Mouse (Mus musculus): ENCODE measurements around the gene Calhm6. TPM values are rescaled to one million over a fixed set of nuclear protein-coding genes. Genes with fewer than 3 reads are reported as not detected.
A peak's percentile ranks its signal among the peaks of the same experiment; 100 is the strongest.

The Calhm6 gene
- 0.21 and 0.36 TPM in 2 replicates for polyA plus RNA-seq (2016; fragmentation: Nextera tagmentation; extraction: Ambion mirVana)

DNA sequence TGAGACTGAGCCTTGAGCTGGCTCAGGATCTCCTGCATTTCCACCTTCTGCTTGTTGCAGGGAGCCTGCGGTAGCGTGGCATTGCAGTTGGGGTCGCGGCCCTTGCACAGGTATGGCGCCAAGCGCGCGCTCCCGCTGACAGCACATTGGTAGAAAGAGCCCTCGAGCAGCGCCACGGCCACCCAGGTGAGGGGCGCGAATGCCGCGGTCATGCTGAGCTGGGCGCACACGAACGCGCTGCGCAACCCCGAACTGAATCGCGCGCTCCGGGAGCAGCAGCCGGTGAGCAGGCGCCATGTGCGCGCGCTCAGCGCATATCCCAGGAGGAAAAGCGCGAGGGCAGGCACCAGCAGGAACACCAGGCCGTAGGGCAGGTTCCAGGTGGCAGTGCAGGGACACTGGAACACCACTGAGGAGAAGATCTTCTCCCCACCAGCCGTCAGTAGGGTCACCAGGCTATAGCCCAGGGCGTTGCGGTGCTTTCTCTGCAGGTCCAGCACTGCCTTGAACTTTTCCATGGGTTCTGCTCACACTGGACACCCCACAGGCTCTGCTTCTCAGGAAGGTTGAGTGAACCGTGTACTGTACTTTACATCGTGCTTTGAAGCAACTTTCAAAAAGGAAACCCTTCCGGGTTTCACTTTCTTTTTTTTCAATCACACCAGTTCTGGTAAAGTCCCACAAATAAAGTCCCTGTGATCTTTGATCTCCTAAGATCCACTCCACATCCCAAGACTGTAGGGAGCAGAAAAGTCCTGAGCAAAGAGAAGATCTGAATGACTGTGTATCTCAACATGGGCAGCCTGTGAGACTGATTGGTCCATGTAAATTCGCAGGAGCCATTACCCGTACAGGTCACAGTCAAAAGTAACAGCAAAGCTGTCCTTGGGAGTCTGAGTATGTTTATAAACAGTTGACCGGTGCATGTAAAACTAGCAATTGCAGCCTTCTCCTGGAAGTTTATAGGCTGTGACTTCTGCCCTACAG lies at the start of gene Calhm6:
Gene Calhm6 (minus strand): TSS at position 593 of the 987 bp plus-strand sequence.
- peaks cover 3% of the 10 kb centered on the region; the same call in 1 of the 2 replicates for H3K9me3 ChIP-seq (replicated peaks)
- H3K4me1 ChIP-seq, result peaks cover 12% of the 10 kb centered on the region
- peaks cover 22% of the 10 kb centered on the region for H3K27me3 ChIP-seq (ENCODE audit: low read depth, poor library complexity, severe bottlenecking)
- WGBS, result 18% methylated on average over 44 of the region's 44 CpGs
- H3K27ac ChIP-seq (replicated peaks), result peak within 1 kb of the TSS; percentile 42; the same call in 1 of the 2 replicates
- no peaks in the 10 kb centered on the region for H3K36me3 ChIP-seq
- peak within 1 kb of the TSS; percentile 59 for H3K4me3 ChIP-seq
- DNase-seq (ENCODE audit: low spot score), result peak; percentile 31

DNA sequence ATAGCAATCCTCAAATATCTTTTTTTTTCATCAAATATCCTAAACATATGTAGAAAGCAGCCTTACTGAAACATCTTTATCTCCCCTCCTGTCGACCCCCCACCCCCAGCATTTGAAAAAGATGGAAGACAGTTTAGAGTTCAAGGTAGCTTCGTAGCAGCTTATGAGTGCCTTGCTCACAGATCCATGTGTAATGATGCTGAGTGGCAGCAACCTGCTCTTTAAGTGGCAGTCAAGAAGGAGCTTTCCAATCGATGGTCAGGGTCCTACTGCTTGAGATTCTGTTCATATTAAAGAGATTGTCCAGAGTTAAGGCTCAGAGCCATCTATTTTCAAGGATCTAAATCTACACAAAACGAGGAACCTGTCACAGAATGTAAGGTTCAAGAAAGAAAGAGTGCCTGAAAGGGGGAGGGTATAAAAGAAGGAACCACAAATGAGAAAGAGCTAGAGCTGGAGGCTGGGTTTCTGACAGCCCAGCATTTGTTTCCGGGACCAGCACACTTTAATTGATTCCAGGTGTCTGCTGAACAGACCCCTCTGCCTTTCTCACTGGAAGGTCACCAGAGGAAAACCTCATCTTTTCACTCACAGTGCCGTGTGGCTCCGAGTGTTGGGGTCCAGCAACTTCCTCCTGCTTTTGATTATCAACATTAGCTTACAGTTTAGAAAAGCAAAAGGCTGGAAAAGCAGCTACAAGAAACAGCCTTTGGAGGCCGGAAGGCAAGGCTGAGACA lies 48.3 kb upstream of the Calhm6 start:
- no peak overlapping the region for H3K4me3 ChIP-seq
- no peaks in the 10 kb centered on the region for H3K27me3 ChIP-seq (ENCODE audit: low read depth, poor library complexity, severe bottlenecking)
- no peaks in the 10 kb centered on the region for H3K4me1 ChIP-seq
- H3K27ac ChIP-seq (replicated peaks), result no peak overlapping the region
- WGBS, result 63% methylated on average over 8 of the region's 8 CpGs
- DNase-seq (ENCODE audit: low spot score), result peak; percentile 22
- no peaks in the 10 kb centered on the region for H3K36me3 ChIP-seq
- no peaks in the 10 kb centered on the region for H3K9me3 ChIP-seq (replicated peaks)

DNA sequence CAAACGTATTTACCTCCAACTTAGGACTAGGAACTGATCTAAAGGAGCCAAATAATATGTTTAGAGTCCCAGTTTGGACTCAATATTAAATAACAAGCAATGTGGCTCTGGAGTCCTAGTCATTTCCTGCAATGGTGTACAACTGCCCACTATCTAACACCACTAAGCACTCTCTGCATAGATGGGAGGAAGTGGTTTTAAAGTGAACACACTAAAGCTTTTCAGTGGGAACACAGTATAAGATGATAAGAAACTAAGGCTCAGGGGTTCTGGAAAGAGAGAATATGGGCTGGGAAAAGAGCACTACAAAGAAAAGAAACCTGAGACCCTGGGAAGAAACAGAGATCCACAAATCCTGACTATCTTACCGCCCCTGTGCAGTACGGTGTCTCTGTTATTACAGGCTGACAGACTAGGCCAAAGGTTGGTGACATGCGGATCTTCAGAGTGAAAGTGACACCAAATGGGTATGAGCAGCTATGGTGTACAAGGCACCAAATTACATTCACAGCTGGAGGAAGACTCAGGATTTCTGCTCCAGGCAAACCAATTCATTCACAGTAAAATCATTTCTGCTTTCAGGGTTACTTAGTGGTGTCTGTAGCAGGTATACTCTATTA lies 45.0 kb upstream of the Calhm6 start:
- Histone ChIP-seq H3K27ac (replicated peaks) (no peak overlapping the region), H3K4me3 (no peak overlapping the region), H3K4me1 (no peaks in the 10 kb centered on the region), H3K36me3 (no peaks in the 10 kb centered on the region), H3K9me3 (replicated peaks) (no peaks in the 10 kb centered on the region), H3K27me3 (ENCODE audit: low read depth, poor library complexity, severe bottlenecking) (no peaks in the 10 kb centered on the region)
- 75% methylated on average over 4 of the region's 4 CpGs for WGBS
- no peak for DNase-seq (ENCODE audit: low spot score)

DNA sequence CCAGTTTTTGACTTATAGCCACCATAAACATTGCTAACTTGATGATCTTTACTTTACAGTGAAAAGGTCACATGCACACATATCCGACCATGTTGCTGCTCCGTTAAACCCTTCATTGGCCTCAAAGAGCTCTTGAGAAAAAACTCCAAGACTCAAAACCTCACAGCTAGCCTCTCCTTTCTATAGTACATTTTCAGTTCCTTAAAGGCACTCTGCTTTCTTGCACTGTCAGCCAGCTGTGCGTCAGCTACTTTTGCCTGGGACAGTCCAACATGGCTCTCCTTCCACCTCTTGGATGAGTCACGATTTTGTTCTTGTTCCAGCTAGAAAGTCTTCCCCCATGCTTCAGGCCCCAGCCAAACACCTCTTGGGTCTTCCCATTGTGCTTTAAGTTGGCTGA lies 43.9 kb upstream of the Calhm6 start:
- 95% methylated on average over 4 of the region's 4 CpGs for WGBS
- Histone ChIP-seq H3K9me3 (replicated peaks) (no peaks in the 10 kb centered on the region), H3K4me3 (no peak overlapping the region), H3K36me3 (no peaks in the 10 kb centered on the region), H3K4me1 (no peaks in the 10 kb centered on the region), H3K27me3 (ENCODE audit: low read depth, poor library complexity, severe bottlenecking) (no peaks in the 10 kb centered on the region), H3K27ac (replicated peaks) (no peak overlapping the region)
- no peak for DNase-seq (ENCODE audit: low spot score)

DNA sequence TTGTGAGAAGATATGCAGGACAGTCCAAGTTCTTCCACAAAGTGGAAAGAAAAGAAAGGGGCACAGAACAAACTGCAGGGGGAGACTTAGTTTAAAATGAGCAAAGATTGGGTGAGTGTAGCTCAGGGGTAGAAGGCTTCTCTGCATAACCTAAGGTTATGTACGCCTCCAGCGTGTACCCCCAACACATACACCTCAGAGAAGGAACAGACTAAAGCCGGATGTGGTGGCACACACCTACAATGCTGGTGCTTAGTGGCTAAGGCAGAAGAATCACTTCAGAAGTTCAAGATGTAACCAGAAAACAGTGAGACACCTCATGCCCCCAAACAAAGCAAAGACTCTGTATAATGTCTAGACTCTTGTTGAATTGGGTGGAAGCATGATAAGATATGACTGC lies 43.4 kb upstream of the Calhm6 start:
- H3K4me1 ChIP-seq, result no peaks in the 10 kb centered on the region
- H3K4me3 ChIP-seq, result no peak overlapping the region
- 95% methylated on average over 3 of the region's 3 CpGs for WGBS
- no peaks in the 10 kb centered on the region for H3K36me3 ChIP-seq
- DNase-seq (ENCODE audit: low spot score), result no peak
- H3K27me3 ChIP-seq (ENCODE audit: low read depth, poor library complexity, severe bottlenecking), result no peaks in the 10 kb centered on the region
- H3K27ac ChIP-seq (replicated peaks), result no peak overlapping the region
- H3K9me3 ChIP-seq (replicated peaks), result no peaks in the 10 kb centered on the region

DNA sequence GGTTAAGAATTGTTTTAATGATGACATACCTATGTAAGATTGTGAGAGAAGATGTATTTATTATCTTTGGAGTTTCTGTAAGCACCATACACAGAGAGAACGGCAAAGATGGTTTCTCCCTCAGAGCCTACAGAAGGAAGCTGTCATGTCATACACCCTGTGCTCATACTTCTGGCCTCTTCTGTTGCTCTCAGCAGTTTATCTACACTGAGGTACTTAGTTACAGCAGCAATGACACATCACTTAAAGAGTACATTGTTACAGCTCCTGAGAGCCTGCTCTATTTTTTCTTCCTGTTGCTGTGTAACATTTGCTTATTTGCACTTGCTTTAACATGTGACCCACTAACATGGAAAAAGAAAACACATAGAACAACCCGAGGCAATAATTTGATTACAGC lies 39.2 kb upstream of the Calhm6 start:
- 93% methylated on average over 2 of the region's 2 CpGs for WGBS
- Histone ChIP-seq H3K4me3 (no peak overlapping the region), H3K4me1 (no peaks in the 10 kb centered on the region), H3K27me3 (ENCODE audit: low read depth, poor library complexity, severe bottlenecking) (no peaks in the 10 kb centered on the region), H3K36me3 (peaks cover 6% of the 10 kb centered on the region; the same call in 1 of the 2 replicates), H3K27ac (replicated peaks) (no peak overlapping the region), H3K9me3 (replicated peaks) (no peaks in the 10 kb centered on the region)
- no peak for DNase-seq (ENCODE audit: low spot score)

DNA sequence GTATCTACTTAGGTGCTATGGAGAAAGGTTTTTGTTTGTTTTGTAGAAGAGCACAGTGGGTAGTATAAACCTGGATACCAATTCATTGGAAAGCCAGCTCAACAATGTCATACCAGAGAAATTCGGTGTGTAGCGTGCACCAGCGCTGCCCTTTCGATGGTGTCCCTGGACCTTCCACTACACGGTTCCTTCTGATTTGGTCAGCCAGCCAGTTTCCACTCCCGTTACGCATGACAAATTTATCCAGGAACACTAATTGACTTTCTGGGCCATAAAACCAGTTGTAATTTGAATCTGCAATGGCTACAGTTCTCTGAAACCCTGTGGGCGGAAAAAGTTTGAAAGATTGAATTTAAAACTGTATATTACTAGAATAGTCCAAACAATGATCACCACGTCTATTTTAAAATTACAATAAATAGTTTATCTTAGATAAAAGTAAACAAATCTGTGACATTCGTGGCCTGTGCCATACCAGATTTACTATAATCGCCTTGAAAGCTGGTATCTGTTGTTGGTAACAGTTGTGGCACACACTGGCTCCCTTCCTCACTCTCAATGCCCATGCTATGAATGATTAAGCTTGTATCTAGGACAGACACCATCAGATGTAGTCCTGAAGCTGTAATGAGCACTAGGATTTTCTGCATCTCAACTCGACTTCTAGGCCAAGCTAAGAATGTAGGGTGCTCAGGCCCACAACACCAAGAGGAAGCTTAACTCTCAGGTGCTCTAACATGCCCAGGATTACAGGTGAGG lies 28.2 kb upstream of the Calhm6 start:
- H3K9me3 ChIP-seq (replicated peaks), result no peaks in the 10 kb centered on the region
- 88% methylated on average over 12 of the region's 12 CpGs for WGBS
- no peaks in the 10 kb centered on the region; the same call in 1 of the 2 replicates for H3K27me3 ChIP-seq (ENCODE audit: low read depth, poor library complexity, severe bottlenecking)
- no peak overlapping the region for H3K4me3 ChIP-seq
- H3K27ac ChIP-seq (replicated peaks), result no peak overlapping the region
- DNase-seq (ENCODE audit: low spot score), result no peak
- no peaks in the 10 kb centered on the region for H3K4me1 ChIP-seq
- H3K36me3 ChIP-seq, result peaks cover 26% of the 10 kb centered on the region

DNA sequence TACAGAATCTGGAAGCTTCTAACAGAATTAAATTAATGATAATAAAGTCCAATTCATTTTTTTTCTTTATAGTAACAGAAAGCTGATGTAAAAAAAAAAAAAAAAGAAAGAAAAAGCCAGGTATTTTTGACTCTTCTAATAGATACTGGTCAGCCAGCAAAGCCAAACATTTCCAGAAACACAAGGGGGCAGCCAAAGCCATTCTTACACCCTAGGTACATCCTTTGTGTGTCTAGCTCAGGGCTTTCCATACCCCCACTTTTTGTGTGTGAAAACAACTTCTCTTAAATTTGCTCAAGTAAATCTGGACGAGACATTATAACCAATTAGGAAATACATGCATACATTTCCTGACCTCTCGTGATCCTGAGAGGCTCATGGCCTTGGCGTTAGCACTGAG lies 24.0 kb upstream of the Calhm6 start:
- no peak for DNase-seq (ENCODE audit: low spot score)
- Histone ChIP-seq H3K27me3 (ENCODE audit: low read depth, poor library complexity, severe bottlenecking) (no peaks in the 10 kb centered on the region; the same call in 1 of the 2 replicates), H3K4me3 (no peak overlapping the region), H3K9me3 (replicated peaks) (no peaks in the 10 kb centered on the region), H3K27ac (replicated peaks) (no peak overlapping the region), H3K36me3 (peaks cover 14% of the 10 kb centered on the region), H3K4me1 (peaks cover 7% of the 10 kb centered on the region)
- WGBS, result 84% methylated on average over 3 of the region's 3 CpGs

DNA sequence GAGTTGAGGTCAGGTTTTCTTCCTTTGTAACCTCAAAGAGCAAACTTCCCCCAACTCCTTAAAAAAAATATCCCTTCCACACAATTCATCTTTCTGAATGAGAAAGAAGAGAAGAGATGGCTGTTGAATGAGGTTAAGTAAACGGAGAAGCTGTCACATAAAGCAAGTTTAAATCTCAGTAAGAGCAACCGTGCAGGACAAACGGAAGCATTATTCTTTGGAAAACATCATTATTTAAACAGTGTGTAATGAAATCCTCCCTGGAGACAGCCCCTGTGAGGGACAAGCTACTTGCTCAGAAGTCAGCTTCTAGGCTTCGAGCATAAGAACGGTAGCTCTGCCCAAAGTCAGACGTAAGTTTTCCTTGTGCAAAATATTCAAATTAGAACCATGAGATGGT lies 22.7 kb upstream of the Calhm6 start:
- Histone ChIP-seq H3K4me3 (no peak overlapping the region), H3K27ac (replicated peaks) (no peak overlapping the region), H3K36me3 (peaks cover 14% of the 10 kb centered on the region), H3K9me3 (replicated peaks) (no peaks in the 10 kb centered on the region), H3K27me3 (ENCODE audit: low read depth, poor library complexity, severe bottlenecking) (no peaks in the 10 kb centered on the region), H3K4me1 (peaks cover 7% of the 10 kb centered on the region)
- no peak for DNase-seq (ENCODE audit: low spot score)
- WGBS, result 59% methylated on average over 6 of the region's 6 CpGs

DNA sequence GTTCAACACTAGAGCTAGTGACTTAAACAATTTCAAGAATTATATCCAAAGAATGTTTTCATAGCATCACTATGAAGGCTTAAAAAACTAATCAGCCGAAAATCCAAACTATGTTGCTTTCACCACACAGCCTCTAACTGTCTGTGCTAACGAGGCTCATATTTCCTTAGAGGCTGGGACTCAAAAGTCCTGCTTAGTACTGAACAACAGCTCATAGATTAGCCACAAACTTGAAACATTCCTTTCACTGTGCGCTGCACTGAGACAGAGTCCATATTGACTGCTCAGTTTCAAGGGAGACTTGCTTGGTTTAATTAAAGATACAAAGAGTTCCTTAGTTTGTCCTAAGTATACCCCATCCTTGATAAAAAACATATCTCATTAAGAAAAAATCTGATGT lies 22.0 kb upstream of the Calhm6 start:
- Histone ChIP-seq H3K4me3 (no peak overlapping the region), H3K36me3 (peaks cover 14% of the 10 kb centered on the region), H3K27ac (replicated peaks) (no peak overlapping the region), H3K27me3 (ENCODE audit: low read depth, poor library complexity, severe bottlenecking) (no peaks in the 10 kb centered on the region), H3K4me1 (peaks cover 7% of the 10 kb centered on the region), H3K9me3 (replicated peaks) (no peaks in the 10 kb centered on the region)
- DNase-seq (ENCODE audit: low spot score), result no peak
- 81% methylated on average over 3 of the region's 3 CpGs for WGBS

DNA sequence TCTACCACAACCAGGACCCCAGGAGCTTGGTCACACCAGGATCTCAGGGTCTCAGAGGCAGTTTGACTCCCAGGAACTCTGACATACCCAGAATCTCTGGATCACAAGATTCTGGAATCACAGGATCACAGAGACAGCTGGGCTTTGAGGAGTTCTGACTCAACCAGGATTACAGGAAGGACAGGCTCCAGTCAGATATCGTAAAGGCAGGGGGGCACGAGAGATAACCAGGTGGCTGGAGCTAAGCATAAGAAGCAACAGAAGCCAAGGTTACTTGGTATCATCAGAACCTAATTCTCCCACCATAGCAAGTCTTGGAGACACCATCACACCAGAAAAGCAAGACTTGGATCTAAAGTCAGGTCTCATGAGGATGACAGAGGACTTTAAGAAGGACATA lies 13.9 kb upstream of the Calhm6 start:
- DNase-seq (ENCODE audit: low spot score), result no peak
- Histone ChIP-seq H3K27ac (replicated peaks) (no peak overlapping the region), H3K4me3 (no peak overlapping the region), H3K9me3 (replicated peaks) (peaks cover 17% of the 10 kb centered on the region; the same call in 1 of the 2 replicates), H3K27me3 (ENCODE audit: low read depth, poor library complexity, severe bottlenecking) (no peaks in the 10 kb centered on the region), H3K36me3 (no peaks in the 10 kb centered on the region), H3K4me1 (peaks cover 12% of the 10 kb centered on the region)
- 88% methylated on average over 2 of the region's 2 CpGs for WGBS

DNA sequence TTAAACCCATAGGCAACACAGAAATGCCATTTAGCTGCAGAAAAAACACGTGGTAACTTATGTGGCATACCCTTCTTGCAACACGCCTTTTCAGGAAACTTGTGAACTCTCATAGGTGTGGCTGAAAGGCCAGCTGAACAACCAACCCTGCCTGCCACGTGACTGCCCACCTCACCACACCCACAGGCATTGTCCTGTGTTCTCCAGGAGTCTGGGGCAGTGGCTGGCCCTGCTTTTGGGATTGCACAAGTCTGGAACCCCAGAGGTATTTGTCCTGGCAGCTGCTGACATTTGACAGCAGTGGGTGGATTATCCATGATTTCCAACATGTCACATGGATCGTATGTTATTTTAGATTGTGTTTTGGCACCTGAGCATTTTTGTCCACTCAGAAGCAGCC lies 12.0 kb upstream of the Calhm6 start:
- Histone ChIP-seq H3K27me3 (ENCODE audit: low read depth, poor library complexity, severe bottlenecking) (no peaks in the 10 kb centered on the region), H3K4me3 (no peak overlapping the region), H3K4me1 (peaks cover 19% of the 10 kb centered on the region), H3K9me3 (replicated peaks) (peaks cover 17% of the 10 kb centered on the region; the same call in 1 of the 2 replicates), H3K27ac (replicated peaks) (no peak overlapping the region), H3K36me3 (no peaks in the 10 kb centered on the region)
- WGBS, result 77% methylated on average over 4 of the region's 4 CpGs
- no peak for DNase-seq (ENCODE audit: low spot score)

All from midbrain, embryonic 10.5 days (tissue).